Mouse (Mus musculus) retina, postnatal 1 day (tissue): ENCODE data around the gene Olfr1254.

Experiments used
- DNase-seq: peaks from one replicate; pipeline ENCODE4 v3.0.0-alpha.2; 2012

The Olfr1254 gene

DNA sequence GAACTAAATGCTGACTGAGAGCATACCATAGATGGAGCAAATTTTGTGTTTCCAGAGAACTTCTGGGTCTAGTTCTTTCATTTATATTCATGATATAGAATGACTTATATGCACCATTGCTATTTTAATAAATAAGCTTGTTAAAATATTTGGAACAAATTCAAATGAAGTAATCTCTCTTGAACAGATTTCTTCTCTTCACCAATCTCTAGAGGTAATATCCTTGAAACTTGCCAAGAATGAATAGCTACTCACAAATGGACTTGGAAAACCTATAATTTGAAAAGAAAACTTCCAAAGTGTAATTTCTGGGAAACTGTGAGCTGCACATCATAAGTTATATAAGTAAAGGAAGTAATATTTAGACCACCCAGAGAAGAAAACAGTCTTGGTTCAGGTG is at the start of gene Olfr1254:
Gene Olfr1254, minus strand, starts transcription at position 101 of the 400 bp plus-strand sequence.
- DNase-seq, result no peak

DNA sequence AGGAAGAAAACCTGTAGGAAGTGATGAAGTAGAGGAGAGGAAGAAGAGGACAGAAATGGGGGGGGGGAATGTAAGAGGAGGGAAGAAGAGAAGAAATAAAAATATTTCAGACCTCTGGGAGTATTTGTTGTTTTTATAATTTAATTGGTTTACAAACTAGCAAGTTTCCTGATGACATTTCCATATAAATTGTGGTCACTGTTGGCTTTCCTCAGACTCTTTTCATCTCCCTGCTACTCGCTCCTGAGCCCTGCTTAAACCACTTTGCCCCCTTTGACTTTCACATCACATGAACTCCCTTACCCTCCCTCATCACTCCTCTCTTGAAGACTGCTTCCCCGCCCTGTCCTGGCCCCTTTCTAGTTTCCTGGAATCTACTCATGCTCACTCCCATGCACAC is 48.0 kb upstream of the Olfr1254 start, which contains the start of gene Olfr1256:
Gene Olfr1256, minus strand, starts transcription at position 101 of the 400 bp plus-strand sequence.
- no peak for DNase-seq

DNA sequence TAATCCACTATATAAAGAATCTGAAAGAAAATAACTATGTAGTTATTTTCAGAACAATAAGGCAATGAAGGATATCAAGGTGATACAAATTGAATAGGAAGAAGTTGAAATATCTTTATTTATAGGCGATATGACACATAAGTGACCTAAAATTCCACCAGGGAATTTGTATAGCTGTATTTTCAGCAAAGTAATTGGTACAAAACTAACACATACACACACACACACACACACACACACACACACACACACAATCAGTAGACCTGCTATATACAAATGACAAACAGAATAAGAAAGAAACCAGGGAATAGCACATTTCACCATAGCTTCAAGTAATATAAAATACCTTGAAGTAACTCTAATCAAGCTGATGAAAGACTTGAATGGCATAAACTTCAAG is 26.8 kb upstream of the Olfr1254 start:
- no peak for DNase-seq

DNA sequence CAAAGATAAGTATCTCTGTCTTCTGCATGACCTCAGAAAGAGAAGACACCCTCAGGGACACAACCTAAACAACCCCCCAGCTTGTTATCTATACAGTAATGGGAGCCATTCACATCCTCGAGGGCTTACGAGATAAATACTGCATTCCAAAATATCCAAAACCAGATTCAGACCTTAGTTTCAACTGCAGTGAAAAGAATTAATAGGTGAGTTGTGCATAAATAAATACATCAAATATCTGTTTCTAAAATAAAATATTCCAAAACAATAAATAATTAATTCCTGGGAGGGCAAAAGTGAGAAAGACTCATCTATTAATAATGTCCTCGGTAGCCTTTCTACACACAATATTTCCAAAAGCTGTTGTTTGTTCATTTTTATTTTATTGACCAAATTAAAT is 18.3 kb upstream of the Olfr1254 start, which contains the start of gene Olfr1255:
Gene Olfr1255, plus strand, starts transcription at position 301 of the 400 bp plus-strand sequence.
- DNase-seq, result no peak

DNA sequence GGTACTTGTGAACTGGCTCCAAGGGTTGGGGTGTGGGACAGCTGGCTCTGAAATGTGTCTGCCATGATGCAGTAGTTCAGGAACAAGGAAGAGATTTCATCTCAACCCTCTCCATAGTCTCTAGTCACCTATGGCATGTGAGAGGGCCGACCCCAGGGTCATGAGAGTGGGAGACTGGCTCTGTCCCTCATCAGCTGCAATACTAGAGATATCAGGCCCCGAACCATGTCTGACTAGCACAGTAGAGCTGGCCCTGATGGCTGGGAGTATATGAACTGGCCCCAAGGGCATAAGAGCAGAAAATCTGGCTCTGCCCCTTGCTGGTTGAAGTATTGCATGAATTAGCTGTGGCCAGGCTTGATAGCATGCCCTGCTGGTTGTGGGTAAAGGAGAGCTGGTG is 17.3 kb upstream of the Olfr1254 start:
- no peak for DNase-seq

DNA sequence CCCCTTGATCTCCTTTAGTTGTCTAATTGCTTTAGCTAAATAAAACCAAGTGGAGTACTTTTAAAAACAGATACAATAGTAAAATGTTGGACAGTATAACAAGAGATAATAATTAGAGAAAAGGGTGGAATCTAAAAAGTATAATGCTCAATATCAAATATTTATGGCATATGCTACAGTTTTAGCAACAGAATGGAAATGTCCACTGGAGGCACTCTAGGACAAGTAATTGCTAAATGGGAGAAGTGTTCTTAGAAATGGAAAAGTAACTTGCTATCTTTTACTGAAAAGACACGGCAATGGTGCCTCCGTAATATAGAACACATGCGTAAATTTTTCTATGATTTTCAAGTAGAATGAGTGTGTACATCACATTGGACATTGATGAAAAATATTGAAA is 6.2 kb upstream of the Olfr1254 start:
- no peak for DNase-seq

DNA sequence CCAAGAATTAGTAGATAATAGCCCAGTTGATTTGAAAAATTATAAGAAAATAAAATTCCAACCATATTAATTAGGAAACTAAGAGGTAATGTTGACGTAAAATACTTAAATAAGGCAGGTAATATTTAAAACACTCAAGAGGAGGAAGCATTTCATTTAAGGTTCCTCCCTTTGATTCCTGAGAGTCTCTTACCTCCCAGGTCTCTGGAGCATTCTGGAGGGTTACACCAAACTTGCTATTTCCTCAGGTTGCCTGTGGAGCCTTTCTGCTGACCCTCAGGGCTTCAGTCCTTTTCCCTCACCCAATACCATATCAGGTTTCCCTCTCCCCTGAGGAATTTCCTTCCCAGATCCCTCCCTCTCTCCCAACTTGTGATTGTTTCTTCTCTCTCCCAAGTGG is 36.4 kb downstream of the Olfr1254 start, which contains the start of gene Olfr1253:
Gene Olfr1253, minus strand, starts transcription at position 101 of the 400 bp plus-strand sequence.
- no peak for DNase-seq
